Mouse (Mus musculus): ENCODE data around the gene Vmn1r148. TPM values are rescaled to one million over a fixed set of nuclear protein-coding genes. Genes with fewer than 3 reads are reported as not detected.
"Not testable (repeated sequence)": the region's sequence is repeated elsewhere in the genome, so short reads cannot be mapped to it uniquely, and the experiment has no call there.

Gene Vmn1r148
- not detected in 2 replicates for polyA plus RNA-seq (2012; ENCODE audit: insufficient read depth, insufficient read length, low replicate concordance, missing spikeins)

DNA sequence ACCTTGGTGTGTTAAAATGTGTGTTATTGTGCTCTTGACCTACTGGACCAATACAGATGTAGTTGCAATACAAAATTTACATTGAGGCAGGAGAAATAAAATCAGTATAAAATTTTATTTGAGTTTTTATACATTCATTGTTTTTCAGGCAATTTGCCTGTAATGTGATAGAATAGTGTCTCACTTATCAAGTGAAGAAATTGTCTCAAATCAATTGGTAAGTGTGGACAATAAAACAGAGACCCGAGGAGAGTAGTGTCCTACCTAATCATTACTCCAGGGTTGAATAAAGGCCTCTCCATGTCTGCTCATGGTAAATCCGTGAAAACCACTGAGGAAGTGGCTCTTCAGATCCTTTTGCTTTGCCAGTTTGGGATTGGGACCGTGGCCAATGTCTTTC is at the start of gene Vmn1r148:
Gene Vmn1r148, plus strand, starts transcription at position 301 of the 400 bp plus-strand sequence.
- H3K4me1 ChIP-seq (ENCODE audit: control insufficient read depth, insufficient read depth, low read length); H3K4me3 ChIP-seq (ENCODE audit: insufficient read depth, low read depth, low read length); H3K27ac ChIP-seq (ENCODE audit: insufficient read depth, low read depth, low read length): not testable (repeated sequence)
- WGBS, result no CpG with 5 or more reads among the region's 3 CpGs

DNA sequence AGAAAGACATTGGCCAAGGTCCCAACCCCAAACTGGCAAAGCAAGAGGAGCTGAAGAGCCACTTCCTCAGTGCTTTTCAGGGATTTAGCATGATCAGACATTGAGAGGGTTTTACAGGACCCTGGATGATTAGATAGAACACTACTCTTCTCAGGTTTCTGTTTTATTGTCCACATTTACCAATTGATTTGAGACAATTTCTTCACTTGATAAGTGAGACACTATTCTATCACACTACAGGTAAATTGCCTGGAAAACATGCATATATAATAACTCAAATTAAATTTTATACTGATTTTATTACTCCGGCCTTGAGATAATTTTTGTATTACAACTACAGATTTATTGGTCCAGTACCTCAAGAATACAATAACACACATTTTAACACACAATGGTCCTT is 42.4 kb upstream of the Vmn1r148 start, which contains the start of gene Gm8660:
Gene Gm8660, minus strand, starts transcription at position 101 of the 400 bp plus-strand sequence.
- not testable (repeated sequence) for H3K4me3 ChIP-seq (ENCODE audit: insufficient read depth, low read depth, low read length); H3K27ac ChIP-seq (ENCODE audit: insufficient read depth, low read depth, low read length); H3K4me1 ChIP-seq (ENCODE audit: control insufficient read depth, insufficient read depth, low read length)
- WGBS, result no CpG with 5 or more reads among the region's 1 CpGs

DNA sequence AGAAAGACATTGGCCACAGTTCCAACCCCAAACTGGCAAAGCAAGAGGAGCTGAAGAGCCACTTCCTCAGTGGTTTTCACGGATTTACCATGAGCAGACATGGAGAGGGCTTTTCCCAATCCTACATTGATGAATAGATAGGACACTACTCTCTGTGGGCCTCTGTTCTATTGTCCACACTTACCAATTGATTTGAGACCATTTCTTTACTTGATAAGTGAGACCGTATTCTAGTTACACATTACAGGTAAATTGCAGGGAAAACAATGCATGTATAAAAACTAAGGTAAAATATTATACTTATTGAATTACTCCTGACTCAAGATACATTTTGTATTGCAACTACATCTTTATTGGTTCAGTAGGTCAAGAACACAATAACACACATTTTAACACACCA is 24.7 kb downstream of the Vmn1r148 start, which contains the start of gene Vmn1r149:
Gene Vmn1r149, minus strand, starts transcription at position 101 of the 400 bp plus-strand sequence.
- H3K27ac ChIP-seq (ENCODE audit: insufficient read depth, low read depth, low read length); H3K4me3 ChIP-seq (ENCODE audit: insufficient read depth, low read depth, low read length); H3K4me1 ChIP-seq (ENCODE audit: control insufficient read depth, insufficient read depth, low read length): not testable (repeated sequence)
- WGBS, result no CpG with 5 or more reads among the region's 2 CpGs

DNA sequence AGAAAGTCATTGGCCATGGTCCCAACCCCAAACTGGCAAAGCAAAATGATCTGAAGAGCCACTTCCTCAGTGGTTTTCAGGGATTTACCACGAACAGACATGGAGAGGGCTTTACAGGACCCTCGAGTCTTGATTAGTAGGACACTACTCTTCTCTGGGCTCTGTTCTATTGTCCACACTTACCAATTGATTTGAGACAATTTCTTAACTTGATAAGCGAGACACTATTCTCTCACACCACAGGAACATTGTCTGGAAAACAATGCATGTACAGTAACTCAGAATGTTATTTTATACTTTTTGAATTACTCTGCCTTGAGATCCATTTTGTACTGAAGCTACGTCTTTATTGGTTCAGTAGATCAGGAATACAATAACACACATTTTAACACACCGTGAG is 50.6 kb downstream of the Vmn1r148 start, which contains the start of gene Gm10665:
Gene Gm10665, minus strand, starts transcription at position 101 of the 400 bp plus-strand sequence.
- H3K4me3 ChIP-seq (ENCODE audit: insufficient read depth, low read depth, low read length); H3K4me1 ChIP-seq (ENCODE audit: control insufficient read depth, insufficient read depth, low read length); H3K27ac ChIP-seq (ENCODE audit: insufficient read depth, low read depth, low read length): not testable (repeated sequence)
- no CpG with 5 or more reads among the region's 5 CpGs for WGBS

Other genes starting within 250 kb of the Vmn1r148 start
- not detected in 2 replicates for gene Vmn1r142, start 249.5 kb upstream of the Vmn1r148 start, polyA plus RNA-seq (2012; ENCODE audit: insufficient read depth, insufficient read length, low replicate concordance, missing spikeins)
- not detected in 2 replicates for gene Vmn1r143, start 224.2 kb upstream of the Vmn1r148 start, polyA plus RNA-seq (2012; ENCODE audit: insufficient read depth, insufficient read length, low replicate concordance, missing spikeins)
- gene Gm8653, start 212.3 kb upstream of the Vmn1r148 start, polyA plus RNA-seq (2012; ENCODE audit: insufficient read depth, insufficient read length, low replicate concordance, missing spikeins), result not detected in 2 replicates
- not detected in 2 replicates for gene Gm8453, start 184.1 kb upstream of the Vmn1r148 start, polyA plus RNA-seq (2012; ENCODE audit: insufficient read depth, insufficient read length, low replicate concordance, missing spikeins)
- gene Gm4187, start 83.9 kb upstream of the Vmn1r148 start, polyA plus RNA-seq (2012; ENCODE audit: insufficient read depth, insufficient read length, low replicate concordance, missing spikeins), result not detected in 2 replicates
- not detected in 2 replicates for gene Gm8660, start 42.5 kb upstream of the Vmn1r148 start, polyA plus RNA-seq (2012; ENCODE audit: insufficient read depth, insufficient read length, low replicate concordance, missing spikeins)
- gene Vmn1r149, start 24.6 kb downstream of the Vmn1r148 start, polyA plus RNA-seq (2012; ENCODE audit: insufficient read depth, insufficient read length, low replicate concordance, missing spikeins), result not detected in 2 replicates
- gene Gm10665, start 50.5 kb downstream of the Vmn1r148 start, polyA plus RNA-seq (2012; ENCODE audit: insufficient read depth, insufficient read length, low replicate concordance, missing spikeins), result not detected in 2 replicates
- gene Vmn1r151, start 86.1 kb downstream of the Vmn1r148 start, polyA plus RNA-seq (2012; ENCODE audit: insufficient read depth, insufficient read length, low replicate concordance, missing spikeins), result not detected in 2 replicates
- not detected in 2 replicates for gene Vmn1r152, start 109.4 kb downstream of the Vmn1r148 start, polyA plus RNA-seq (2012; ENCODE audit: insufficient read depth, insufficient read length, low replicate concordance, missing spikeins)
- not detected in 2 replicates for gene Gm8677, start 121.3 kb downstream of the Vmn1r148 start, polyA plus RNA-seq (2012; ENCODE audit: insufficient read depth, insufficient read length, low replicate concordance, missing spikeins)
- gene Gm4201, start 151.8 kb downstream of the Vmn1r148 start, polyA plus RNA-seq (2012; ENCODE audit: insufficient read depth, insufficient read length, low replicate concordance, missing spikeins), result not detected in 2 replicates
- not detected in 2 replicates for gene Gm4565, start 174.5 kb downstream of the Vmn1r148 start, polyA plus RNA-seq (2012; ENCODE audit: insufficient read depth, insufficient read length, low replicate concordance, missing spikeins)
- not detected in 2 replicates for gene Vmn1r155, start 244.4 kb downstream of the Vmn1r148 start, polyA plus RNA-seq (2012; ENCODE audit: insufficient read depth, insufficient read length, low replicate concordance, missing spikeins)